Mouse (Mus musculus) fibroblast of lung, adult 2 months (primary cell): ENCODE data around the gene Vgll4.

Experiments used
- DNase-seq: peaks from one replicate; pipeline ENCODE4 v3.0.0-alpha.2; 2011; ENCODE audit warnings: low read depth

The Vgll4 gene

GRCm38 (mm10) chr6:114840012-114840411 lies 129.8 kb downstream of the Vgll4 start:
- no peak for DNase-seq

GRCm38 (mm10) chr6:114838872-114839271 lies 130.9 kb downstream of the Vgll4 start:
- DNase-seq: no peak

- DNase-seq: no peak
Observed at GRCm38 (mm10) chr6:114836433-114836832, 133.4 kb downstream of the Vgll4 start.

- DNase-seq: no peak
Observed at GRCm38 (mm10) chr6:114835752-114836151, 134.0 kb downstream of the Vgll4 start.

GRCm38 (mm10) chr6:114835344-114835743 lies 134.4 kb downstream of the Vgll4 start:
- DNase-seq: no peak

- peak; percentile 40 for DNase-seq
Observed at GRCm38 (mm10) chr6:114833791-114834346, 135.9 kb downstream of the Vgll4 start.

GRCm38 (mm10) chr6:114833058-114833685 lies 136.6 kb downstream of the Vgll4 start:
- DNase-seq: no peak

- DNase-seq: no peak
Observed at GRCm38 (mm10) chr6:114831807-114832206, 138.0 kb downstream of the Vgll4 start.

- DNase-seq: no peak
Observed at GRCm38 (mm10) chr6:114829660-114830438, 139.9 kb downstream of the Vgll4 start.

- no peak for DNase-seq
Observed at GRCm38 (mm10) chr6:114826889-114827288, 142.9 kb downstream of the Vgll4 start.

- no peak for DNase-seq
Observed at GRCm38 (mm10) chr6:114821646-114822045, 148.1 kb downstream of the Vgll4 start.

GRCm38 (mm10) chr6:114819971-114820481 lies 149.8 kb downstream of the Vgll4 start:
- DNase-seq: peak; percentile 81

- no peak for DNase-seq
Observed at GRCm38 (mm10) chr6:114818471-114818870, 151.3 kb downstream of the Vgll4 start.

- DNase-seq: no peak
Observed at GRCm38 (mm10) chr6:114817948-114818347, 151.8 kb downstream of the Vgll4 start.

GRCm38 (mm10) chr6:114814882-114815650 lies 154.7 kb downstream of the Vgll4 start:
- DNase-seq: no peak

- no peak for DNase-seq
Observed at GRCm38 (mm10) chr6:114814199-114814881, 155.5 kb downstream of the Vgll4 start.

GRCm38 (mm10) chr6:114812779-114813178 lies 157.0 kb downstream of the Vgll4 start:
- DNase-seq: no peak

- peak; percentile 84 for DNase-seq
Observed at GRCm38 (mm10) chr6:114812322-114812721, 157.5 kb downstream of the Vgll4 start.
